Mouse (Mus musculus) splenic B cell, adult 2 months (primary cell): ENCODE measurements around the gene Ric8b.

Experiments used
- DNase-seq: peaks from one replicate; pipeline ENCODE4 v3.0.0-alpha.2; 2011; ENCODE audit warnings: low read depth, low spot score
- H3K27me3 ChIP-seq: 2 replicates; pipeline ENCODE4 v1.6.1; 2012; ENCODE audit warnings: mild to moderate bottlenecking, low read length, moderate library complexity, mixed read lengths; ENCODE audit not compliant: control insufficient read depth, poor library complexity, insufficient read depth, severe bottlenecking
- H3K36me3 ChIP-seq: 2 replicates; pipeline ENCODE4 v1.6.1; 2012; ENCODE audit warnings: mild to moderate bottlenecking, low read length, moderate library complexity, mixed read lengths; ENCODE audit not compliant: control insufficient read depth, poor library complexity, insufficient read depth, severe bottlenecking

Ric8b gene

GRCm38 (mm10) chr10:84902213-84902612 is 15.2 kb upstream of the Ric8b start:
- no peaks in the 10 kb centered on the region for H3K36me3 ChIP-seq
- DNase-seq: no peak
- no peaks in the 10 kb centered on the region for H3K27me3 ChIP-seq

GRCm38 (mm10) chr10:84903307-84903706 is 14.1 kb upstream of the Ric8b start:
- Histone ChIP-seq H3K36me3 (no peaks in the 10 kb centered on the region), H3K27me3 (no peaks in the 10 kb centered on the region)
- no peak for DNase-seq

GRCm38 (mm10) chr10:84903742-84904141 is 13.7 kb upstream of the Ric8b start:
- Histone ChIP-seq H3K27me3 (no peaks in the 10 kb centered on the region), H3K36me3 (no peaks in the 10 kb centered on the region)
- peak; percentile 10 for DNase-seq

GRCm38 (mm10) chr10:84906895-84907294 is 10.5 kb upstream of the Ric8b start:
- no peaks in the 10 kb centered on the region for H3K36me3 ChIP-seq
- DNase-seq: no peak

GRCm38 (mm10) chr10:84908006-84908405 is 9.4 kb upstream of the Ric8b start:
- DNase-seq: no peak
- no peaks in the 10 kb centered on the region for H3K27me3 ChIP-seq
- no peaks in the 10 kb centered on the region for H3K36me3 ChIP-seq

More at GRCm38 (mm10) chr10:84906895-84907294, 10.5 kb upstream of the Ric8b start:
- H3K27me3 ChIP-seq: no peaks in the 10 kb centered on the region

GRCm38 (mm10) chr10:84908471-84908870 is 8.9 kb upstream of the Ric8b start:
- DNase-seq: no peak
- Histone ChIP-seq H3K27me3 (no peaks in the 10 kb centered on the region), H3K36me3 (no peaks in the 10 kb centered on the region)

GRCm38 (mm10) chr10:84909021-84909801 is 8.2 kb upstream of the Ric8b start:
- Histone ChIP-seq H3K36me3 (no peaks in the 10 kb centered on the region), H3K27me3 (no peaks in the 10 kb centered on the region)
- DNase-seq: no peak

GRCm38 (mm10) chr10:84910194-84910593 is 7.2 kb upstream of the Ric8b start:
- no peaks in the 10 kb centered on the region for H3K36me3 ChIP-seq
- no peaks in the 10 kb centered on the region for H3K27me3 ChIP-seq
- no peak for DNase-seq

- DNase-seq: no peak
- Histone ChIP-seq H3K27me3 (no peaks in the 10 kb centered on the region), H3K36me3 (no peaks in the 10 kb centered on the region)
Measured at GRCm38 (mm10) chr10:84910758-84911384, 6.5 kb upstream of the Ric8b start.

GRCm38 (mm10) chr10:84913148-84913547 is 4.3 kb upstream of the Ric8b start:
- Histone ChIP-seq H3K27me3 (no peaks in the 10 kb centered on the region), H3K36me3 (no peaks in the 10 kb centered on the region)
- DNase-seq: no peak

GRCm38 (mm10) chr10:84915476-84915875 is 1.9 kb upstream of the Ric8b start:
- Histone ChIP-seq H3K27me3 (no peaks in the 10 kb centered on the region), H3K36me3 (no peaks in the 10 kb centered on the region)
- no peak for DNase-seq

GRCm38 (mm10) chr10:84917731-84918095 is 297 bp downstream of the Ric8b start:
- no peak for DNase-seq

GRCm38 (mm10) chr10:84926336-84926735 is 8.9 kb downstream of the Ric8b start:
- H3K36me3 ChIP-seq: peaks cover 4% of the 10 kb centered on the region; the same call in 1 of the 2 replicates
- H3K27me3 ChIP-seq: no peaks in the 10 kb centered on the region
- DNase-seq: no peak

More at GRCm38 (mm10) chr10:84917731-84918095, 297 bp downstream of the Ric8b start:
- no peaks in the 10 kb centered on the region for H3K27me3 ChIP-seq
- no peaks in the 10 kb centered on the region for H3K36me3 ChIP-seq

GRCm38 (mm10) chr10:84926885-84927284 is 9.5 kb downstream of the Ric8b start:
- Histone ChIP-seq H3K27me3 (no peaks in the 10 kb centered on the region), H3K36me3 (peaks cover 4% of the 10 kb centered on the region; the same call in 1 of the 2 replicates)
- DNase-seq: no peak

- H3K36me3 ChIP-seq: peaks cover 4% of the 10 kb centered on the region; the same call in 1 of the 2 replicates
- H3K27me3 ChIP-seq: no peaks in the 10 kb centered on the region
- DNase-seq: no peak
Measured at GRCm38 (mm10) chr10:84928465-84928864, 11.0 kb downstream of the Ric8b start.
